Mouse (Mus musculus) MEL (cell line): ENCODE data around the gene Ruvbl2. TPM values are rescaled to one million over a fixed set of nuclear protein-coding genes. Genes with fewer than 3 reads are reported as not detected.

Experiments
- DNase-seq: peaks from one replicate; pipeline ENCODE4 v3.0.0; 2011; ENCODE audit warnings: low read depth, low spot score
- H3K27ac ChIP-seq: 2 replicates; pipeline ENCODE4 v1.5.1; 2012; ENCODE audit warnings: low read depth, mild to moderate bottlenecking, control low read depth, low read length, moderate library complexity; ENCODE audit not compliant: control insufficient read depth
- H3K27me3 ChIP-seq, 2 experiments: fragments of 150-350 bp in 1 of 2; sonication (generic) in 1 of 2; 2 replicates each; pipeline ENCODE4 v1.6.1; 2012; ENCODE audit warnings: low read length in 2 of 2, mild to moderate bottlenecking in 2 of 2, improper control_type of control experiment in 1 of 2, moderate library complexity in 1 of 2; ENCODE audit not compliant: insufficient read depth in 2 of 2, control insufficient read depth in 1 of 2
- H3K36me3 ChIP-seq, 2 experiments: 2 replicates each; pipeline ENCODE4 v1.6.1; 2012 to 2014; ENCODE audit warnings: low read length in 2 of 2, improper control_type of control experiment in 1 of 2, inconsistent platforms in 1 of 2, mild to moderate bottlenecking in 1 of 2; ENCODE audit not compliant: insufficient read depth in 2 of 2, control insufficient read depth in 1 of 2
- H3K4me1 ChIP-seq, 2 experiments: fragments of 150-350 bp in 1 of 2; sonication (generic) in 1 of 2; 2 replicates each; pipeline ENCODE4 v1.6.1; 2012; ENCODE audit warnings: low read length in 2 of 2, improper control_type of control experiment in 1 of 2, mild to moderate bottlenecking in 1 of 2; ENCODE audit not compliant: insufficient read depth in 2 of 2, control insufficient read depth in 1 of 2
- H3K4me3 ChIP-seq, 2 experiments: fragments of 150-350 bp in 1 of 2; sonication (generic) in 1 of 2; 2 replicates each; pipeline ENCODE4 v1.5.1; 2012; ENCODE audit warnings: low read depth in 2 of 2, low read length in 2 of 2, mild to moderate bottlenecking in 2 of 2, moderate library complexity in 2 of 2, control low read depth in 1 of 2, improper control_type of control experiment in 1 of 2; ENCODE audit not compliant: control insufficient read depth in 1 of 2, insufficient read depth in 1 of 2
- H3K79me2 ChIP-seq: 2 replicates; pipeline ENCODE4 v1.6.1; 2012; ENCODE audit warnings: mild to moderate bottlenecking, low read length, moderate library complexity; ENCODE audit not compliant: control insufficient read depth, poor library complexity, insufficient read depth
- H3K9ac ChIP-seq: 2 replicates; pipeline ENCODE4 v1.6.1; 2012; ENCODE audit warnings: low read depth, mild to moderate bottlenecking, control low read depth, low read length, moderate library complexity; ENCODE audit not compliant: control insufficient read depth, poor library complexity, severe bottlenecking
- H3K9me3 ChIP-seq: fragments of 150-350 bp; sonication (generic); replicated peaks from 2 replicates; pipeline ENCODE4 v1.6.1; 2012; ENCODE audit warnings: mild to moderate bottlenecking, low read length, improper control_type of control experiment, moderate library complexity; ENCODE audit not compliant: insufficient read depth
- CHD1 ChIP-seq: IDR thresholded peaks from 2 replicates; pipeline ENCODE4 v1.6.1; 2012; ENCODE audit warnings: low read depth, mild to moderate bottlenecking, inconsistent platforms, low read length, improper control_type of control experiment
- CHD2 ChIP-seq: IDR thresholded peaks from 2 replicates; pipeline ENCODE4 v1.6.1; 2011; ENCODE audit warnings: low read length, improper control_type of control experiment
- CTCF ChIP-seq, 3 experiments: IDR thresholded peaks in 2 of 3; conservative IDR thresholded peaks in 1 of 3; 2 replicates each; pipeline ENCODE4 v1.5.1; 2011 to 2012; ENCODE audit warnings: low read length in 3 of 3, low read depth in 2 of 3, mild to moderate bottlenecking in 2 of 3, improper control_type of control experiment in 1 of 3, inconsistent platforms in 1 of 3, mixed read lengths in 1 of 3, moderate library complexity in 1 of 3; ENCODE audit not compliant: control insufficient read depth in 1 of 3, insufficient read depth in 1 of 3, poor library complexity in 1 of 3, severe bottlenecking in 1 of 3
- E2F4 ChIP-seq: IDR thresholded peaks from 2 replicates; pipeline ENCODE4 v1.6.1; 2011; ENCODE audit warnings: low read depth, low read length, improper control_type of control experiment, borderline replicate concordance
- ELF1 ChIP-seq: IDR thresholded peaks from 2 replicates; pipeline ENCODE4 v1.6.1; 2014; ENCODE audit warnings: low read depth, mild to moderate bottlenecking, inconsistent platforms, low read length, improper control_type of control experiment, moderate library complexity
- EP300 ChIP-seq, 2 experiments: IDR thresholded peaks; 2 replicates each; pipeline ENCODE4 v1.6.1; 2011; ENCODE audit warnings: improper control_type of control experiment in 2 of 2, low read length in 2 of 2, low read depth in 1 of 2, mild to moderate bottlenecking in 1 of 2
- ETS1 ChIP-seq: IDR thresholded peaks from 2 replicates; pipeline ENCODE4 v1.6.1; 2012; ENCODE audit warnings: low read depth, mild to moderate bottlenecking, inconsistent platforms, low read length, improper control_type of control experiment, moderate library complexity
- GATA1 ChIP-seq: IDR thresholded peaks from 2 replicates; pipeline ENCODE4 v1.6.1; 2011; ENCODE audit warnings: low read depth, low read length, improper control_type of control experiment
- JUND ChIP-seq: IDR thresholded peaks from 2 replicates; pipeline ENCODE4 v1.6.1; 2011; ENCODE audit warnings: low read depth, mild to moderate bottlenecking, improper control_type of control experiment, low read length
- KAT2A ChIP-seq: conservative IDR thresholded peaks from 2 replicates; pipeline ENCODE4 v1.6.1; 2012; ENCODE audit warnings: low read depth, low read length, improper control_type of control experiment, inconsistent platforms
- MAFK ChIP-seq: IDR thresholded peaks from 2 replicates; pipeline ENCODE4 v1.6.1; 2011; ENCODE audit warnings: low read depth, mild to moderate bottlenecking, low read length, improper control_type of control experiment, borderline replicate concordance
- MAX ChIP-seq: IDR thresholded peaks from 2 replicates; pipeline ENCODE4 v1.6.1; 2011; ENCODE audit warnings: low read length, improper control_type of control experiment
- MAZ ChIP-seq: IDR thresholded peaks from 2 replicates; pipeline ENCODE4 v1.6.1; 2012; ENCODE audit warnings: low read depth, mild to moderate bottlenecking, inconsistent platforms, low read length, improper control_type of control experiment
- MEF2A ChIP-seq: IDR thresholded peaks from 2 replicates; pipeline ENCODE4 v1.6.1; 2014; ENCODE audit warnings: low read depth, mild to moderate bottlenecking, inconsistent platforms, low read length, improper control_type of control experiment; ENCODE audit not compliant: poor library complexity, insufficient replicate concordance, severe bottlenecking; ENCODE audit errors: extremely low read depth
- MXI1 ChIP-seq: IDR thresholded peaks from 2 replicates; pipeline ENCODE4 v1.6.1; 2011; ENCODE audit warnings: mild to moderate bottlenecking, low read depth, low read length, improper control_type of control experiment
- MYB ChIP-seq: IDR thresholded peaks from 2 replicates; pipeline ENCODE4 v1.6.1; 2011; ENCODE audit warnings: mild to moderate bottlenecking, low read depth, low read length, improper control_type of control experiment
- MYC ChIP-seq: IDR thresholded peaks from 2 replicates; pipeline ENCODE4 v1.6.1; 2011; ENCODE audit warnings: low read depth, mild to moderate bottlenecking, low read length, improper control_type of control experiment, moderate library complexity
- NELFE ChIP-seq: IDR thresholded peaks from 2 replicates; pipeline ENCODE4 v1.6.1; 2011; ENCODE audit warnings: low read depth, low read length, improper control_type of control experiment
- NRF1 ChIP-seq: IDR thresholded peaks from 2 replicates; pipeline ENCODE4 v1.6.1; 2014; ENCODE audit warnings: low read depth, mild to moderate bottlenecking, inconsistent platforms, low read length, improper control_type of control experiment, moderate library complexity; ENCODE audit not compliant: poor library complexity, insufficient read depth, severe bottlenecking
- POLR2AphosphoS2 ChIP-seq: IDR thresholded peaks from 2 replicates; pipeline ENCODE4 v1.6.1; 2011; ENCODE audit warnings: low read length, improper control_type of control experiment
- POLR2AphosphoS5 ChIP-seq: IDR thresholded peaks from 2 replicates; pipeline ENCODE4 v1.6.1; 2012; ENCODE audit warnings: low read depth, borderline replicate concordance, mild to moderate bottlenecking, inconsistent platforms, low read length, moderate library complexity, mixed read lengths
- SIN3A ChIP-seq: IDR thresholded peaks from 2 replicates; pipeline ENCODE4 v1.6.1; 2012; ENCODE audit warnings: low read length, improper control_type of control experiment, inconsistent platforms
- TBP ChIP-seq: IDR thresholded peaks from 2 replicates; pipeline ENCODE4 v1.8.0; 2011; ENCODE audit warnings: low read depth, low read length, improper control_type of control experiment
- TCF12 ChIP-seq: IDR thresholded peaks from 2 replicates; pipeline ENCODE4 v1.6.1; 2014; ENCODE audit warnings: low read depth, mild to moderate bottlenecking, inconsistent platforms, low read length, improper control_type of control experiment, moderate library complexity
- UBTF ChIP-seq: IDR thresholded peaks from 2 replicates; pipeline ENCODE4 v1.6.1; 2012; ENCODE audit warnings: low read depth, mild to moderate bottlenecking, inconsistent platforms, low read length, improper control_type of control experiment, moderate library complexity, borderline replicate concordance; ENCODE audit not compliant: insufficient read depth
- USF1 ChIP-seq: IDR thresholded peaks from 2 replicates; pipeline ENCODE4 v1.6.1; 2014; ENCODE audit warnings: low read depth, mild to moderate bottlenecking, inconsistent platforms, low read length, improper control_type of control experiment, moderate library complexity
- USF2 ChIP-seq, 2 experiments: IDR thresholded peaks; 2 replicates each; pipeline ENCODE4 v1.6.1; 2011 to 2012; ENCODE audit warnings: improper control_type of control experiment in 2 of 2, low read length in 2 of 2, borderline replicate concordance in 1 of 2, inconsistent platforms in 1 of 2, low read depth in 1 of 2, mild to moderate bottlenecking in 1 of 2; ENCODE audit not compliant: insufficient read depth in 1 of 2
- ZC3H11A ChIP-seq: IDR thresholded peaks from 2 replicates; pipeline ENCODE4 v1.6.1; 2012; ENCODE audit warnings: low read depth, mild to moderate bottlenecking, inconsistent platforms, low read length, improper control_type of control experiment
- ZKSCAN1 ChIP-seq: IDR thresholded peaks from 2 replicates; pipeline ENCODE4 v1.6.1; 2012; ENCODE audit warnings: low read depth, mild to moderate bottlenecking, inconsistent platforms, low read length, improper control_type of control experiment, moderate library complexity
- polyA plus RNA-seq, 2 experiments: library from polyadenylated mRNA; stranded (reverse) in 1 of 2; unstranded in 1 of 2; fragments of >175 nt in 1 of 2; fragments of >200 nt in 1 of 2; gene quantifications; 2 replicates each; pipeline versions ENCODE4 v1.2.1 to v1.2.4; 2012; ENCODE audit warnings: low replicate concordance in 2 of 2, low read depth in 1 of 2; ENCODE audit not compliant: insufficient read length in 2 of 2, insufficient read depth in 1 of 2, missing spikeins in 1 of 2
- total RNA-seq: library from RNA; depleted of rRNA; stranded (reverse); fragments of 300-350 nt; gene quantifications from 2 replicates; pipeline ENCODE4 v1.2.3, GENCODE M21; 2012

Gene Ruvbl2
- total and polyA plus RNA-seq, 3 experiments = 434 to 758 TPM; not detected in 1

- peak overlapping the region; percentile 78 to 80 for H3K4me3 ChIP-seq
- peak; percentile 84 for DNase-seq
- H3K36me3 ChIP-seq = peaks cover 7 to 22% of the 10 kb centered on the region in 2 experiments
These were observed 21.1 kb upstream of the Ruvbl2 start for GRCm38 (mm10) chr7:45458748-45459563.

GRCm38 (mm10) chr7:45457204-45458060, 19.5 kb upstream of the Ruvbl2 start:
- Histone ChIP-seq H3K27me3 (no peaks in the 10 kb centered on the region), H3K36me3 (peaks cover 8 to 22% of the 10 kb centered on the region in 2 experiments), H3K79me2 (peaks cover 22% of the 10 kb centered on the region), H3K27ac (peak overlapping the region; percentile 28), H3K9ac (peak overlapping the region; percentile 93), H3K4me1 (peaks cover 7 to 22% of the 10 kb centered on the region in 2 experiments; a peak in 3 of 4 replicates), H3K9me3 (no peaks in the 10 kb centered on the region), H3K4me3 (peak overlapping the region; percentile 78 to 80)
- DNase-seq = peak; percentile 81
- no peak for TF ChIP-seq KAT2A
- TF ChIP-seq MYB = no peak; the same call in 1 of the 2 replicates
- TF ChIP-seq ELF1 = no peak
- 0 out of 2 replicates have a peak, but pooled peaks have one; percentile 35 for TF ChIP-seq MYC
- TF ChIP-seq TBP = no peak
- TF ChIP-seq CHD2 = peak; percentile 49
- TF ChIP-seq JUND = no peak
- no peak for TF ChIP-seq TCF12
- TF ChIP-seq USF2 (IDR thresholded peaks at IDR 0.05; ENCODE audit: borderline replicate concordance in 1 of 2, insufficient read depth in 1 of 2, low read depth in 1 of 2, low read length in 2 of 2) = no peak
- TF ChIP-seq MEF2A = no peak
- TF ChIP-seq UBTF = no peak
- no peak for TF ChIP-seq E2F4
- TF ChIP-seq MAZ = no peak
- no peak for TF ChIP-seq ZC3H11A
- TF ChIP-seq GATA1 = no peak
- TF ChIP-seq USF1 = peak; percentile 60; the same call in 1 of the 2 replicates
- TF ChIP-seq EP300 (IDR thresholded peaks at IDR 0.05; ENCODE audit: low read depth in 1 of 2, low read length in 2 of 2) = no peak
- no peak for TF ChIP-seq NRF1
- TF ChIP-seq CTCF (IDR thresholded peaks at IDR 0.05 in 2 of 3, conservative IDR thresholded peaks at IDR 0.05 in 1 of 3; ENCODE audit: control insufficient read depth in 1 of 3, insufficient read depth in 1 of 3, low read depth in 2 of 3, low read length in 3 of 3, poor library complexity in 1 of 3, severe bottlenecking in 1 of 3) = no peak
- no peak for TF ChIP-seq POLR2AphosphoS5
- no peak for TF ChIP-seq ZKSCAN1

More at GRCm38 (mm10) chr7:45458748-45459563, 21.1 kb upstream of the Ruvbl2 start:
- Histone ChIP-seq H3K79me2 (peaks cover 24% of the 10 kb centered on the region), H3K9ac (peak overlapping the region; percentile 93), H3K9me3 (no peaks in the 10 kb centered on the region), H3K4me1 (peaks cover 7 to 22% of the 10 kb centered on the region in 2 experiments; a peak in 3 of 4 replicates), H3K27ac (peak overlapping the region; percentile 88), H3K27me3 (no peaks in the 10 kb centered on the region)
- TF ChIP-seq MAFK = no peak
- no peak for TF ChIP-seq CTCF (IDR thresholded peaks at IDR 0.05 in 2 of 3, conservative IDR thresholded peaks at IDR 0.05 in 1 of 3; ENCODE audit: control insufficient read depth in 1 of 3, insufficient read depth in 1 of 3, low read depth in 2 of 3, low read length in 3 of 3, poor library complexity in 1 of 3, severe bottlenecking in 1 of 3)
- 0 out of 2 replicates have a peak, but pooled peaks have one; percentile 25 for TF ChIP-seq MAX
- TF ChIP-seq NRF1 = peak; percentile 78
- TF ChIP-seq MYC = no peak
- TF ChIP-seq NELFE = no peak
- peak; percentile 49; the same call in 1 of the 2 replicates for TF ChIP-seq CHD1
- no peak for TF ChIP-seq POLR2AphosphoS2
- TF ChIP-seq MXI1 = peak; percentile 52
- no peak for TF ChIP-seq USF2 (IDR thresholded peaks at IDR 0.05; ENCODE audit: borderline replicate concordance in 1 of 2, insufficient read depth in 1 of 2, low read depth in 1 of 2, low read length in 2 of 2)
- TF ChIP-seq ETS1 = no peak
- TF ChIP-seq SIN3A = peak; percentile 56; the same call in 1 of the 2 replicates
